Mouse (Mus musculus) adrenal gland, postnatal 10 days (tissue): ENCODE measurements at regions not wholly inside any gene's neighbourhood (a gene's known extent, or its start where the extent isn't known, plus 50 kb on each side); places are given as distances from the start of the nearest gene placed in this dataset.

Source experiments
- DNase-seq: peaks from one replicate; pipeline ENCODE4 v3.0.0; 2021; ENCODE audit warnings: mixed read lengths

- DNase-seq = no peak
Observed at GRCm38 (mm10) chr1:159398643-159399042, 124.9 kb upstream of the Tnr start.

DNA sequence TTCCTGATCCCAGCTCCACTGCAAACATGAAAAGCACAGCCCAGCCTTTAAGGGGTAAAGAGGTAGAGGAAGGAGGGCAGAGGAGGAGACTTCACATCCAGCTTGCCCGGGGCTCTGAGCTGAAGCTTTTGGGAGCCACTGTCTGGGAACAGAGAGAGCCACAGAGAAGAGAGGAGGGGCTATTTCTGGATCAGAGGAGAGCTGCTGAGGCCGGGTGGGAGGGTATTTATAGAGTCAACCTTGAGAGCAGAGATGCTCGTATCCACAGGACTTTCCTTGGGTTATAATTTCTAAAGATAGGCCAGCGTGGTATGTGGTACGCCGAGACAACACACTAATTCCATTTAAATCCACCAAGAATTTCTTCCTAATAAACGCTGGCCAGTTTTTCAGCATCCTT is 117.3 kb upstream of the Tnr start:
- no peak for DNase-seq

DNA sequence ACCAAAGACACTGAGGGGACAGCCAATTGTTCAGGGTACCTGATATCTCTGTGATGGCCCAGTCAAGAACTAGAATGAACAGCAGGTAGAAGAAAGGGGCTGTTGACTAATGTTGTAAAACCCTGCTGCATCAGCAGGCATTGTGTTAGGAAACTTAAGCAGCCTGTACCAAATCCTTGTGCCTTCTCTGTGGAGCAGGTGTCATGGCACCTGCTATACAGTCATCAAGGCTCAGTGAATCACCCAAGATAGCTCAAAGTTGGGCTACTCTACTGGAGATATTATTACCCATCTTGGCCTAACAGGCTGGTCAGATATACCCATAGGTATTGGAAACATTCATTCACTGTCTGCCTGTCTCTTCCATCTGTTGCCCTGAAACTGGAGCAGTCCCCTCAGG is 116.8 kb upstream of the Tnr start:
- no peak for DNase-seq

DNA sequence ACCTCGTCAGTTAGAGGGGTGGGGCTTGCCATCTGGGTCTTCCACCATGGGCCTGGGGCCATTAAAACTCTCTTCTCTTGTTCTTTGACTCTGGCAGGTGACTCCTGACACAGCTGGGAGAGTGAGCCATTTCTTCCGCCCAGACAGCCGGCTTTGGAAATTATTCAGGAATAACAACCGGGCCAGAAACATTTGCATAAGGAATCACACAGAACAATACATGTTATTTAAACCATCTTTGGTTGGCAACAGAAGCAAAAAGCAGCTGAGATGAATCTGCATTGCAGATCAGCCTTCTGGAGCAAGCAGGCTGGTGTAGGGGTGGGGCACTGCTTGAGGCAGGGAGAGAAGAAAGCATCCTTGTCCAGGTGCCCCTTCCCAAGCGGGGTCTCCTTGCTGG is 110.2 kb upstream of the Tnr start:
- no peak for DNase-seq

GRCm38 (mm10) chr1:159415656-159416055 is 107.9 kb upstream of the Tnr start:
- no peak for DNase-seq

DNA sequence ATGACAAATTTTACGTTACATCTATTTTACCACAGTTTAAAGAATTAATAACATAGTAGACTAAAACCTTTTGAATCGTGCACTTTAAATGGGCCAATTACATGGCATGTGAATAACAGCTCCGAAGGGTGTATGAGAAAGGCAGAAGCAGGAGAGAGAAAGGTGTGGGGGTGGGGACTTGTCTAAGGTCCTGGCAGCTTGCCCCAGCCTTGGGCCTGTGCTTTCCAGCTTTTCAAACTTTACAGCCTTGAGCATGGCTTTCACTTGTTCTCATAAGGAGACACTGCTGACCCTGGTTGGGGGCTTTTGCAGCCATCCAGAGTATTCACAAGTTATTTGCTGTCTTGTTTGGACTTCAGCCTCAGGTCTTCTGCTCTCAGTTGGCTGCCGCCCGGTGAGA is 106.4 kb upstream of the Tnr start:
- DNase-seq = peak; percentile 69

- peak; percentile 34 for DNase-seq
Observed at GRCm38 (mm10) chr1:159419301-159419965, 104.1 kb upstream of the Tnr start.

DNA sequence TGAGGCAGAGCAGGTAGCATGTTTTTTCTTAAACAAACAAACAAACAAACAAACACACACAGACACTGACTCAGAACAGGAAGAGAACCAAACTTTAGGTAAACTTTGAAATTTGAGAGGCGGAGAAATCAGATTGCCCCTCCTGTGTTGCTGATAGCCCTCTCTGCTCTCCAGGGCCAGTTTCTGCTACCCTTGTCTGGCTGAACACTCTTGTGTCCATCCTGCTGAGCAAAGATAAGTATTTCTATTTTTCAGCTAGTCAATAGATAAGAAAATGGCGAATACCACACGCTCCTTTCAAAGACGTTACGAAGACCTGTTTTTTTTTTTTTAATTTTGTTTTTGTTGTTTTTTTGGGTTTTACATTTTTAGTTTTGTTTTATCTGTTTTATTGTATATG is 103.4 kb upstream of the Tnr start:
- no peak for DNase-seq

- DNase-seq = no peak
Observed at GRCm38 (mm10) chr1:159423694-159424093, 99.9 kb upstream of the Tnr start.

- no peak for DNase-seq
Observed at GRCm38 (mm10) chr1:159429926-159430325, 93.6 kb upstream of the Tnr start.

- no peak for DNase-seq
Observed at GRCm38 (mm10) chr1:159433521-159433920, 90.0 kb upstream of the Tnr start.

DNA sequence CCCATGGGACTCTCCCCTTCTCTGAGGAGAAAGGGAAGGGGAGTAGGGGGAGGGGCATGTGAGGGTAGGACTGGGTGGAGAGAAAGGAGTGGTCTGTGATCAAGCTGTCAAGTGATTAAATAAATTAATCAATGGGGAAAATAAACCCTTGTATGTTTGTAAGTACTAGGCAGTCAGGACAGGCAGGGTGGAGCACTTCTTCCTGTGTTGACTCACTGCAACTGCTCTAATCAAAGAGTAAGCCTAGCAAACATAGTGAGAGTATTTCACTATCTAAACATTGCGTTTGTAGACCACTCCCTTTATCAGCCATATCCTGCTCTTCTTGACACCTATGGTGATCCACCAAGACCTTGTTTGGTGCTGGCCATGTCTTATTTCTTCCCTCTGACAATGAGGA is 82.8 kb upstream of the Tnr start:
- no peak for DNase-seq

GRCm38 (mm10) chr1:159444093-159444492 is 79.5 kb upstream of the Tnr start:
- DNase-seq = no peak

GRCm38 (mm10) chr1:159445465-159445864 is 78.1 kb upstream of the Tnr start:
- no peak for DNase-seq

GRCm38 (mm10) chr1:159451462-159451861 is 72.1 kb upstream of the Tnr start:
- no peak for DNase-seq

GRCm38 (mm10) chr1:159460876-159461275 is 62.7 kb upstream of the Tnr start:
- no peak for DNase-seq

DNA sequence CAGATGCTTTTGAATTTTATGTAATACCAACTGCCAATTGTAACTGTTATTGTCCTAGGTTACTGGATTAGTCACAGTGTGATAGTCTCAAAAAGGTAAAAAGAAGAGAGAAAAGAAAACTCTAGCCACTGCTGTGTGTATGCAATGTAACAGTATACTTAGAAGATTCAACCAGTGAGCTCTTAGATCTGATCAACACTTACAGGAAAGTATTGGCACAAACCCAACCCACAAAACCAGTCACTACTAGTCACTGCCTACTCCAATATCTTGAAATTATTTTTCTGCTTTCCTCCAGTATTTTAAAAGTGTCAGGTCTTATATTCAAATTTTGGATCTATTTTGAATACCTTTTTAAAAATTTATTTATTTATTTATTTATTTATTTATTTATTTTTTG is 52.6 kb upstream of the Tnr start:
- DNase-seq = no peak
